Mouse (Mus musculus) cortical plate, adult 2 months (tissue): ENCODE measurements around the gene Psmb3.

Experiments used
- CTCF ChIP-seq: fragments of 200-500 bp; IDR thresholded peaks from 2 replicates; pipeline ENCODE4 v1.5.1; 2011; ENCODE audit warnings: mild to moderate bottlenecking, control low read depth, low read length; ENCODE audit not compliant: insufficient read depth; ENCODE audit errors: extremely low read depth
- POLR2A ChIP-seq: fragments of 200-500 bp; IDR thresholded peaks from 2 replicates; pipeline ENCODE4 v1.6.1; 2011; ENCODE audit warnings: mild to moderate bottlenecking, low read length, control low read depth; ENCODE audit not compliant: insufficient read depth; ENCODE audit errors: extremely low read depth

- TF ChIP-seq CTCF (no peak), POLR2A (peak; percentile 90)
These were observed at the start of gene Psmb3 for GRCm38 (mm10) chr11:97703039-97703826.
